Mouse (Mus musculus): ENCODE measurements at regions not wholly inside any gene's neighbourhood (a gene's known extent, or its start where the extent isn't known, plus 50 kb on each side); places are given as distances from the start of the nearest gene placed in this dataset.

DNA sequence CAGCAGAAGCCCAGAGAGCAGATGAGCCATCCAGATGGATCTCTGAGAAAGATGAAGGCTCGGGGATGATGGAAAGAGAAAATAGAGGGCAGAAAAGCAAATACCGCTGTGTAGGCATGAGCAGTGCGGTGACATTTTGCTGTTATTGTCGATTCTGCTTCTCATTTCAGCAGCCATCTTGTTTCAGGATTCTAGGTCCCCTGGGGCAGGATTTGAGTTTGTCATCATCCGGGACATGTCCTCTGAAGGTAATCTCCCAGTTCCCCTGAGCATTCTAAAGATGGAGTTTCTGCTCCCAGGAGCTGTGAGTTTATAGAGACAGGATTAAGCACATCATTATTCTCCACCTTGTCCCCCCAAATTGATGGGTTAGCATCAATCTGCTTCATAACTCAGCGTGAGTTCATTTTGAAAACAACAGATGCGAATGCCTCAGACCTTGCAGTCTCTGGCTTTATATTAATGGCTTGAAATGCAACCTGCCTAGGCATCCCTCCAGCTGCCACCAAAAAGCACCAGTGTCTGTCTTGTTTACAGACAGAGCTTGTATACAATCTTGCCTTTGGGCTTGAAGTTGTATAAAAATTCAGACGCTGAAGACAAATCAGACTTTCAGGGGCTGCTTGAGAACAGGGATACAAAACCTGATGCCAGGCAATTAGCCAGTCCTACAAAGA, 128.6 kb upstream of the Foxa2 start:
- no peak for DNase-seq

DNA sequence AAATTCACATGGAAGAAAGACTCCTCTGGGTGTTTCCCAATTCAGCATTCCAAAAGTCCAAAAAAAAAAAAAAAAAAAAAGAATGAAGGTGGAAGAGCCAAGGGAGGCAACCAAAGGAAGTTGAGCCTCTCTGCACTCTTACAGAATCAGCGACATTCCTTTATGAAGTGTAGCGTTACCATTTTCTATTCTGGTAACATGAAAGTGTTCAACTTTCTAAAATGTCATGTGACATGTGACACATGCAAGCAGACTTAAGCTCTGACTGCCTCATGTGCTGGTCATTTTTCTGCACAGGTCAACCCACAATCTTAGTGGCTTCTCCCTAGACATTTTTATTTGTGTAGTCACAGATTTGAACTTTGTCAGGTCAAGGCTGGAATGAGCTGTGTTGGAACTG, 133.5 kb upstream of the Foxa2 start:
- no peak for DNase-seq

DNA sequence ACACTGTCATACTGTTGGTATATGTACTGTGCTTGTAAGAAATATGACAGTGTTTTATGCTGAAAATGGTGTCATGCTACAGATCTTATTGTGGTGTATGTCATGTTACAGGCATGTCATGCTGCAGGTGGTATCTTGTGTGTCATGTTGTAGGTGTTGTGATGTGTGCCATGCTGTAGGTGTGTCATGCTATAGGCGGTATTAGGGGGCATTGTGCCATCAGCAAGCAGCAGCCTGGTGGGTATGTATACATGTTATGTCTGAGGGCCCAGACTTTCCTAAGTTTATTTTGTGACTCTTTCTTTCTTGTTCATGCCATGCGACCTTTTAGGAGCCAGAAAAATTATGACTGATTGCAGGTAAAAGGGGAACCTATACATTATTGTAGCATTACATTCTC, 134.7 kb upstream of the Foxa2 start:
- no peak for DNase-seq

DNA sequence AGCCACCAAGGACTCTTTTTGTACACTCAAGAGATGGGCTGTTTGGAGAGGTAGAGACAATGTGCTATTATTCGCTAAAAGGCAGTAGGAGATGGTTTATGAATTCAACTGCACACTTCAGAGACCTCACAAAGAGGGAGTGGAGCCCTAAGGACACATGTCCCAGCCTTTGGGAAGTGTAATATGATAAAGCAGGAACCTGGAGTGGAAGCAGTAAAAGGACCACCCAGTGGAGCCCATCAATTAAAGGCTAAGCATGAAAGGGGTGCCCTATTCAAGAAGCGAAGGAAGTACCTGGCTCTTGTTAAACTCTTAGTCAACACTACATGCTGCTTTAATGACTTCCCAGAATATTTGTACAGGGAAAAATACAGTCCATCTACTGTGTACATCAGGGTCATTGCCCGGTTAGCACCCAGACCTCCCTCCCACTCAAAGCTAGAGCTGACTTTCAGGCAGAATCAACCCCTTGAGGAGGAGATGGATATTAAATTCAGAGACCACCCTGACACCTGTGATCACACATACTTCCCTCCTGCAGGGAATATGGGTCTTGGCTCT, 135.8 kb upstream of the Foxa2 start:
- no peak for DNase-seq

DNA sequence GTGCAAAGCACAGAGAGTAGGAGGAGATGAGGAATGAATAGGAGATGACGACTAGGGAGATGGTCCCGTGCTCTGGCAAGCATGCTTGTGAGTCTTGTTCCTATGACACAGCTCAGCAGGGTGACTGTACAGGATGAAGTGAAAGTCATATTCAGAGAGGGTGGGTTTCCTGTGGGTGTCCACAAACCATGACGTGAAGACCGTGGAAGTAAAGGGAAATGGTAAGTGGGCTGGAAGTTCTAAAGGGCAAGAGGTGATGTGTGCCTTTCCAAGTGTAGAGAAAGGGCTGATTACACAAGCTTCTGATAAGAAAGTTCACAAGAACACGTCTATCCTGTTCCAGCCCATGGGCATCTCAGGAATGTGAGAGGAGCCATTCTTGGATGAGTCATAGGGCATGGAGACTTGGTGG, 138.0 kb upstream of the Foxa2 start:
- no peak for DNase-seq

DNA sequence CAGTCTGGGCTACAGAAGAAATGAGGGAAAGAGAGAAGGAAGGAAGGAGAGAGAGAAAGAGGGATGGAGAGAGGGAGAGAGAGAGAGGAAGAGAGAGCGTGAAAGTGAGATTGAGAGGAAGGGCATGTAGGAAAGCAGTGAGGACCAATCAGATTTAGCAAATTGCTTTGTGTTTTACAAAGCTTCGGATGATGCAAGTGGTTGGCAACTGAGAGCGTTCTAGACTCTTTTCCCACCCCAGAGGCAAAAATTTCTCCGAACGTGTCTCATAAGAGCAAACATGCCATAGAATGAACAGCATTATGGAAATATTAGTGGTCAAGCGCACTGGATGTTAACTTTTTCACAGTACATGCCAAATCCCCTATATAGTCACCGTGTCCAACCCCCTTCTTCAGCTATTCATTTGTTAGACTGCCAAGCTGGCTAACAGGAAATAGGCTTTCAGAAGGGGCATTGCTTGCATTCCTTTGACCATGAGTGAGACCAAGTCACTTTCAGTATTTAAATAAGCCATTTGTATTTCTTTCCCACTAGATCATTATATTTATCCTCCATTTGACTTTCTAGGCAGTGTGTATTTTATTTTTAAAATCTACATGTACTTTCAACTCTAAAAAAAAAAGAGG, 139.7 kb upstream of the Foxa2 start:
- no peak for DNase-seq

DNA sequence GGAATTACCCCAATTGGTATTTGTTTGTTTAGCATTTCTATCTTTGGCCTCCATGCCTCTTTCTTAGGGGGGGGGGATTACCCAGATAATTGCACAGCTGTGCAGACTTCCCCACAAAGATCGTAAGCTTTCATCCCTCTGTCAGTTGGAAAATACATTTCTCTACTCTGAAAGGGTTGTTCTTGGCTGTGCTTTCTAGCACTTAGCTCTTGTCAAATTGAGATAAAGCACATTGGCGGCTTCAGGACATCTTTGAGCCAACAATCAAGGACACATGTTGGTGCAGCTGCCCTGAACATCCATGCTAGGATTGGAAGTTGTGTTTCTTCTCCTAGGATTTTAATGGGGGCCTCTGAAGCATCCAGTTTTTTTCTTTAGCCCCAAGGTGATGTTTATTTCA, 142.1 kb upstream of the Foxa2 start:
- no peak for DNase-seq

DNA sequence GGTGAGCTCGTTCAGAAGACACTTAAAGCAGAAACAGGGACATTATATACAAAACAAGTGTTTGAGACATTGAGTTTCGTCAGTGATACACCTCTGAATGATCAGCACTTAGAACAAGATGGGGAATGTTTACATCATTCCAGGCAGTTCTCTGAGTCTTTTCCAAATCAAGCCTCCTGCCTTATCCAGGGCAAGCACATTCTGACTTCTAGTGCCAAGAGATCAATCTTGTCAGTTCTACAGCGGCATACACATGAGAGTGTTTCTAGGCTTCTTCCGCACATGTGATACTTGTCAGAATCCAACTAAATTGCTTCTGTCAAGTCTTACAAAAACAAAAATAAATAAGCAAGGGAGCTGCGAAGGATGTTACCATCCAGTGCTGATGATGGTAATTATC, 142.5 kb upstream of the Foxa2 start:
- no peak for DNase-seq

DNA sequence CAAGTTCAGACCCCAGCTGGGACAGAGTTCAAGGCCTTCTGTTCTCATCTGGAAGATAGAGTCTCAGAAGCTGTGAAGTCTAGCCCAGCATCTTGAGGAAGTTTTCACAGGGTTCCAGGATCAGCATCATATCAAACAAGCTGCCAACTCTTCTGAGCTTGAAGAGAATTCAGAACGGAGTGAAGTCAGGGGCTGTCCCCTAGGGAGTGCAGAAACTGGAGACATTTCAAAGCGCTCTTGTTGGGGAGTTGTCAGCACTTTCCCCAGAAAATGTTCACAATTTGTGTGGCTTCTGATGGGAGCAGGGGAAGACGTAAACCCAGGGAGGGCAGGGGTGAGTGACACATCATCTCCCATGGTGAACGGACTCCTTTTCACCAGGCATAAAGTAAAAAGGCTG, 146.2 kb upstream of the Foxa2 start:
- no peak for DNase-seq

DNA sequence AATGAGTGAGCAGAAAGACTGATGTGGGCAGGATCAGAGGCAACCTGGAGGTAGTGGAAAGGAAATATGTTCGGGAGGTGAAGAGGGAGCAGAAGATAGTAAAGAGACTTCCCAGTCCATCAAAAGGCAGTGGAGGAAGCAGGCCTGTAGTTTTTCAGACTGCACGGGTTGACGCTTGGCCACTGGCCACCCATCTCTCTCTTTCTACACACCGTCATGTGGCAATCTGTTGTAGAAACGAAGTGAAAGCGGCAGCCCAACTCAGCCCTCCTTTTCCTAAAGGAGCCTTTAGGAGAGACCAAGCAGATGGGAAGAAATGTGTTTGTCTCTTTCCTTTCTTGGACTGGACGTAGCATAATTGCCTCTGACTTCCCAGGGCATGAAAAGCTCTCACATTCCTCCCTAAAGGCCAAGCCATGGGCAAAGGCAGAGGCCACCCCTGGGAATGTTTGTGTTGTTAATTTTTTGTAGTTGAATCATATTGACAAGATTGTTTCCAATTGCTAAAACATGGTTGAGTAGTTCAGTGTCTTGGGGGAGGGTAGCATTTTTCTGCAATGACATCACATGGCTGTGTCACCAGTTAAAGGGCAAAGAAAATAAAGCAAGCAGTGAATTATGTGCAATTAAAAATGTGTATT, 150.7 kb upstream of the Foxa2 start:
- no peak for DNase-seq

DNA sequence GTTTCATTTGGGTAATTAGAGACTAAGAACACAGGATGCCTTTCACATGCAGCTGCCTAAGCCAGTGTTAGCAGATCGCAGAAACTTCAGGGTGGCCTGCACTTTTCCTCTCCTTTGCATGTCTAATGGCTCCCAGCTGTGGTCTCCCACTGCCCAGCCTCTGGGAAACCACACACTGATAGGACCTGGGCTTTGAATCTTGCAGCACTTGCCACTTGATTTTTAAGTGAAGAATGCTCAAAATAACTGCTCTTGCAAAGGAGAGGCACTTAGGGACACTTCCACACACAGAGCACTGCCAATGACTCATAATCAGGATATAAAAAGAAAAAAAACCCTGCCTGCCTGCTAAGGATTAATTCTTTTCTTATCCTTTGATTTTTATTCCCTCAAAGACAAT, 159.9 kb upstream of the Foxa2 start:
- no peak for DNase-seq

DNA sequence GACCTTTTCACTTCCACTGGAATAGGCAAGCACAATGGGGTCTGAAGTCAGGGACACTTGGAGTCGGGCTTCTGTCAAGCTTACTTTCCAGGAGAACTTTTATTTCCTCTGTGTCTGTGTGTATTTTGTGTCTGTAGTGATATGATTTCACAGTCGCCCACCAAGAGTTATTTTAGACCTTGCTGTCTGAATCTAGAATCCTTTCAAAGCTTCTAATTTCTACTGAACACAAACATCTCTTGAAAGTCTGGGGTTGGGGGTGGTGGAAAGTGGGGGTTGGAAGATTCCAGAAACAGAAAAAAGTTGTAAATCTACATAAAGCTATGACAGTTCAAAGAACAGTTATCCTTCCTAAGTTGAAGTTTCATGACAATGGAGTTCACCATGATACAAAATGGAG, 164.0 kb upstream of the Foxa2 start:
- no peak for DNase-seq

DNA sequence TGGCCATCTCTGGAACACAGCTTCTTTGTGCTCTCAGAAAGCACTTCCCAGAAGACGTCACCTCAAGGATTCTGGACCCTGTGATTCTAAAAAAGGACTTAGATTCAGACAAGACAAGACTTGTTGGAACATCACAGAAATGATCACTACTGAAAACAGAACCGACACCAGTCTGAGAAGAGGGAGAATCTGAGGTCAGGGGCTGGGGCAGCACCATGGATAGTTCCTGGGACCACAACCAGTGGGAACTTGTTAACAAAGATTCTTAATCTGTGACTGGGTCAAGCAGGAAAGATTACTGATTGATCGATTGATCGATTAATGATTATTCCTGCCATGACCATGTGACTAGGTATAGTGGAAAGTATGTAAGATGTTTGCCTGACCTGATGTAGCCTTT, 170.4 kb upstream of the Foxa2 start:
- no peak for DNase-seq

DNA sequence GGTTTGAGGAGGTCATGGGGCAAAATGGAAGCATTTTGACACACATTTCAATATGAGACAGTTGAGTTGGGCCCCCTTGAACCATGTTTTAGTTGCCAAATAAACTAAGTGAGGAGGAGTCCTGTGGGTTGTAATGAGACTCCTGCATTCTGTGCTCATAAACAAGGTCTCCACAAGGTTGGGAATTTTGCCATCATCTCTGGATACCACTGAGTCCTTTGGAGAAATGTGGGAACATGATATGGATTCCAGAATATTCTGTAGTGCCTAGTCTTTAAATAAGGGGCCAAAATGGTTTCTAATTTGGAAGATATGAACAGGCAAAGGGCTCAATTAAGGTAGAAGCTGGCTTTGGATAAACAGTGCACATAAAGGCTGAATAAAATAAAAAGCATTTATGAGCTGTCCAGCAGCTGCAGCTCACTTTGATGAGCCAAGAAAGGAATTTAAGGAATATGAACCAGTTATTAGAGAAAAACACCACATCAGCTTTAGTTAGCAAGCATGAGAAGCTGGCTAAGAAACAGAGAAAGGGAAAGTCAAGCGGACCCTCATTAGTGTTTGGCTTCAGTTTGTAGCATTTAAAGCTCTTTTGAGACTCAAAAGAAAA, 161.3 kb upstream of the Sstr4 start:
- no peak for DNase-seq

DNA sequence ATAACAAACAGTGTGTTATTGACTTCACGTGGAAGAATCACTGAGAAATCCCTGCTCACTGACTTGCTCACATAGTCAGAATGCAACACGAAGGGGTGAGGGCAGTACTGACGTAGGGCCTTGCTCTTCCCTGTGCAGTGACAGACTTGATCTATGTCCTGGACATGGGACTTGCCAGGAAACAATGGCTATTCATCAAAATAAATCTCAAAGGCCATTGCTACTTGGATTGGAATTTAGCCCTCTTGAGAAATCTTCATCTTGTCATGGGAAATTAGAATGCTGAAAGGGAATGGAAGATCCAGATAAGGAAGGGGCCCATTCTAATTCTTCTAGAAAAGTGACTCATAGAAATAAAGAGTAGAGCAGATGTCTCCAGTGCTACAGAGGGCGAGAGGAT, 158.0 kb upstream of the Sstr4 start:
- no peak for DNase-seq

DNA sequence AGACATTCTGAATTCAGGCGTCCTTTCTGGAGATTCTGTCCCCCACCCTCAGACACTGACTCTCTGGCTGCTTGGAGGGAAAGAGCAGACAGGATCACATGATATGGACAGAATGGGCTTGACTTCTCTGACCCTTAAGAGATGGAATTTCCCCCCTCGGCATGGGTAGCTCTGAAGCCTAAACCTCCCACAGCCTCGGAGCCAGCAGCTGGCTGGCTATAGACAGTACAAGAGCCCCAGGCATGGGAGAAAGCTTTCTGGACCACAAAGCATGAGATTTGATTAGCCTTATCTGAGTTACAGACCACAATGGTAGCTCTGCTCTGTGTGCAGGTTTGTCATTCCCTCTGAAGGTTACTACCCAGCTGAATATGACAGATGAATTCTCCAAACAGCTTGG, 156.1 kb upstream of the Sstr4 start:
- no peak for DNase-seq

DNA sequence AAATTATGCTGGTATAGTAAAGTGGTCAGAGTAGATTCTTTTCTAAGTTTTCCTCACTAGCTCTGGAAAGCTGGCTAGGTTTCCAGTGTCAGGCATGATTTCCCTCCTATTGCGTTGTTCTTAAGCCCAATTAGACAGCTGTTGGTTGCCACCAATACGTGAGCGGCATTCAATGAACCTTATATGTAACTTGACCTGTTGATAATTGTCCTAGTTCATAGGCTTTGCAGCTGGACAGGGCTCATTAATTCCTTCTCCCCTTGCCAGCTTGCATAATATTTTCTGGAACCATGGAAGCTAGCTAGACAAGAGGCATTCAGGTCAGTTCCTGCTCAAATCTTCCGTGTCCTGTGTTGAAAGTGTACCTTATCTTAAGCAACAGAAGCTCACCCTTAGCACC, 152.9 kb upstream of the Sstr4 start:
- no peak for DNase-seq

DNA sequence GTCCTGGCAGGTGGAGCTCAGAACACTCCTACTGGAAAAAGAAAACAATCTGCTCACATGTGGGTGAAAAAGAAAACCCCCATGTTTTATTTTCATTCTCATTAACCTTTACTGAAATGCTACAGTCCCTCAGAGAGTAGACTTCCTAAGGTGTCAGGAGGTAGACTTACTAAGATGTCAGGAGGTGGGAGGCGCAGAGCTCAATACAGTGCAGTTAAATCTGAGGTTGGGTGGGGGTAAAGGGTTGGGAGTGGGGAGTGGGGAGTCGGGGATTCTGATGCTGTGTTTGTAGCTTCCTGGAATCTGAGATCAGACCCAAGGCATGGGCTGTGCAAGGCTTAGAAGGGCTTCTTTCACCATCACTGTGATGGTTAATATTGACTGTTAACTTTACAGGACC, 149.6 kb upstream of the Sstr4 start:
- DNase-seq: no peak

DNA sequence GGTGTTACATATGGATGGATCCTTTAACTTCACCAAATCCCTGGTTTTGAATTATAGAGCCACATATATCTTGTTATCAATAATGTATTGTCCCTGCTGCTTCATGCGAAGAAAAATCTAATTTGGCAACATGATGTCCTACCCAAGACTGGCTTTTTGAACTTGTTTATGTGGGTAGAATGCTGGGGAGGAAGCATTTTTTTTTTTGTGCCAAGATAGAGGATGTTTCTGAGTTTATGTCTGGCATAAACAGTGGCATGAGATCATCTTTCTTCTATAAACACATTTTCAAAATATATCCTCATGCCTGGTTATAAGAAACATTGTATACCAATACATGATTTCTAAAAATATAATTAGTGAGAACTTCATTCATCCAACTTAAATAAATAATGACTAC, 144.2 kb upstream of the Sstr4 start:
- DNase-seq: no peak

DNA sequence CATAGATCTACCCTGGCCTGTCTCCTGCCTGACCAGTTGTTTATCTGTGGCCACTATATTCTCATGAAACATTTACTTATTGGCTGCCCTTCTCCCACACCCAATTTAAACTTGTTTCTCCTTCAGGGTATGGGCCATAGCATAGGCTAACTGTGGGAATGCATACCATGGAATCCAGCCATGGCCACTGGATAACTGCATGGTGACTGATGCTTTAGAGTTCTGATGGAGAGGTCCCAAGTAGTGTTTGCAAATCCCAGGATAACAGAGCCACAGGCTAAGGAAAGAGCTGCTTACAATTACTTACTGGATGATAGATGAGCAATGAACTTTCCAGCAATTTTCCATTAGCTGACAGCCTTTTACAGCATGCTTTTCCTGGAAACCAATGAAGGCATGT, 139.5 kb upstream of the Sstr4 start:
- DNase-seq: no peak

DNA sequence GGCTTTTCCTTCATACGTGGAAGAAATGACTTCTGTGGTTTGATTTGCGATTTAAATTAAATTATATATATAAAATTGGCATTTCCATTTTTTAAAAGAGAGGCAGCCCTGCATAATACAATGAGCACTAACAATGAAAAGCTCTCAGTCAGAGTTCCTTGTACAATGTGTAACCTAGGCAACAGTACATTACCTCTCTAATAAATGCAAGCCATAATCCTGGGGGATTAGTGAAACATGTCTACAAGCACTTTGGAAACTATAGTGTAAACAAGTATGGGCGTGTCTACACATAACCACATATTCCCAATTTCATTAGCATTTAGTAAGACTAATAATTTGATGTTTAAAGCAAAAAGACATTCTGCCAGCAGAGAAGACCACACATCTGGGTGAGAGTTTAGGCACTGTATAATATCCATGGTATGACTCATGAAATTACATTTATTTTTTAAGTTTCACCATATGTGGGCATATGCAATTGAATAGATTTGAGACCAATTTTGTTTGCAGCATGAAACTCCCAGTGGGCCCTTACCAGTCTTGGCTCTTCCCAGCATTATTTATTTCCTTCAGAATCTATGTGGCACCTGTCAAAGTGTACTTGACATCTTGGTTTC, 130.9 kb upstream of the Sstr4 start:
- DNase-seq: no peak

DNA sequence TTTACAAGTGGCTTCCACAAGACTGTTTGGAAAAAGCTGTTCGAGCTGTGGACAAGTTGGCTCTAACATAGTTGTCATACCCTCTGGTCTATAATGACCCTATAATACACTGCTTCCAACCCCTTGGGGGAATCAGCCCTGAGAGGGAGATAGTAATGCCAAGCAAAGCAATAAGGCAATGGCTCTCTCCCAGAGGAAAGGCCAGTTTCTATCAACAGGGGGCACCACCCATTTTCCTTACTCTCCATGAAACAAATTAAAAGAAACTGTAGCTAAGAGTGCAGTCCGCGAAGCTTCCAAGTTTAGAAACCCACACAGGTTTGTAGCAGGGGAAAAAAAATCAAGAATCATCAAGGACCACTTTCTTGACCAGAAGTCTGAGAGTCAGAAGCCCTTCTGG, 115.9 kb upstream of the Sstr4 start:
- DNase-seq: peak; percentile 8

DNA sequence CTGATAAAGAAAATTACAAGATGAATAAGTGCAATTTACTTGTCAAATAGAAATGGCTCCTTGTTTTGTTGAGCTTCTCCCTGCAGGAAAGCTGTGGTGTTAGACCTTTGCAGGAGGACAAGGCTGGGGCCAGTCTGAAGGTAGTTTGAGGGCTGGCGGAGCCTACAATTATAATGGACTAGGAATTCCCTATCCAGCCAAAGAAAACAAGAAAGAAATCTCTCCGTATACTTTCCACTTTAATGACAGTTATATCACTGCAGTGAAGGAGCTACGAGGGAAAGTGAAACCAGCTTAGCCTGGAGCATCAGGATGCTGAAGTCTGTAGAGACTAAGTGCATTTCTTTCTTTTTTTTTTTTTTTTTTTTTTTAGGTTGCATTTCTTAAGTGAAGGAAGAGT, 104.8 kb upstream of the Sstr4 start:
- no peak for DNase-seq
